Mouse (Mus musculus) cortical plate, adult 2 months (tissue): ENCODE data around the gene Vnn1.

Source experiments
- CTCF ChIP-seq: fragments of 200-500 bp; IDR thresholded peaks from 2 replicates; pipeline ENCODE4 v1.5.1; 2011; ENCODE audit warnings: mild to moderate bottlenecking, control low read depth, low read length; ENCODE audit not compliant: insufficient read depth; ENCODE audit errors: extremely low read depth
- POLR2A ChIP-seq: fragments of 200-500 bp; IDR thresholded peaks from 2 replicates; pipeline ENCODE4 v1.6.1; 2011; ENCODE audit warnings: mild to moderate bottlenecking, low read length, control low read depth; ENCODE audit not compliant: insufficient read depth; ENCODE audit errors: extremely low read depth

- TF ChIP-seq CTCF (no peak), POLR2A (no peak)
Measured at GRCm38 (mm10) chr10:23942465-23942864, 48.0 kb downstream of the Vnn1 start.
